Mouse (Mus musculus): Measurements from ENCODE around the gene Sos2. TPM values are rescaled to one million over a fixed set of nuclear protein-coding genes. Genes with fewer than 3 reads are reported as not detected.
A peak's percentile ranks its signal among the peaks of the same experiment; 100 is the strongest.
"Not testable (repeated sequence)": the region's sequence is repeated elsewhere in the genome, so short reads cannot be mapped to it uniquely, and the experiment has no call there.

The Sos2 gene
- total RNA-seq, 2 experiments from 2014 or later, result 35.2 to 37.4 TPM

DNA sequence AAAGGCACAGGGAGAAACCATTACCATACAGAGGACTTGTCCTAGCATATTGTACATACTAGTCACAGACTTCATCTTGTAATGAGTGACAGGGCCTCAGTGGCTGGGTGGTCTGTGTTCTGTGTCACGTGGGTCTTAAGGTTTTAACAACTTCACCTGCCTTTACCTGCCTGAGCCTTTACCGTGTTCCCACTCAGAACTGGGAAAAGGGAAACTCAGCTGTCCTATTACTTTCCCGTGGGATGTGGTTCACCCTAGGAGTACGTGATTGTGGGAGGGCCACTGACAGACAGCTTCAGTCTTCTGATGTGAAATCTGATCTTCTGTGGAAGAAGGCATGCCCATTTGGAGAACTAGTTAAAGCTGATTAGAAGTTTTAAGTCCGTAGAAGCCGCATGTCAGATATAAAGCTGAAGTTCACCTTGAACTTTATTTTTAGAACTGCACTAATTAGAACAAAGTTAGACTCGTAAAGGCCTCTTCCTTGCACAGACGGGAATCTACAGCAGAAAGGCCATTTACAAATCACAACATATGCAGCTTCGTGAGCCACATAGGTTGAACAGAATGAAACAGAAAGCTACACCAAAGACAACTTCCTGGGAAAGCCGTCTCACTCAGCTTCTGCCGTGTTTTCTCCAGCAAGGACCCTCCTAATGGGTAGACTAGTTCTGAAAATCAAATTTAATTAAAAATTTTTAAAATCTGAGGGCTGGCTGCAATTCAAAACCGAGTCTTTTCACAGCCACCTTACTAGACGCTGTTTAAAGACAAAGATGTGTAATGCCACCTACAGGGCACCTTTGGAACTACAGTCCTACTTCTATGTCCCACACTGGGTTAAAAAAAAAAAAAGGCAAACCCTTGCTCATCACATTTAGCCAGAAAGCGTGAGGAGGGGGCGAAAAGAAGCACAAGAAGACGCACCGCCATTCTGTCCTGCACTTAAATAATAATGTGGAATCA, 107.5 kb downstream of the Sos2 start:
- peak; percentile 57 to 92 for DNase-seq (ENCODE audit: low spot score in 2 of 2)

DNA sequence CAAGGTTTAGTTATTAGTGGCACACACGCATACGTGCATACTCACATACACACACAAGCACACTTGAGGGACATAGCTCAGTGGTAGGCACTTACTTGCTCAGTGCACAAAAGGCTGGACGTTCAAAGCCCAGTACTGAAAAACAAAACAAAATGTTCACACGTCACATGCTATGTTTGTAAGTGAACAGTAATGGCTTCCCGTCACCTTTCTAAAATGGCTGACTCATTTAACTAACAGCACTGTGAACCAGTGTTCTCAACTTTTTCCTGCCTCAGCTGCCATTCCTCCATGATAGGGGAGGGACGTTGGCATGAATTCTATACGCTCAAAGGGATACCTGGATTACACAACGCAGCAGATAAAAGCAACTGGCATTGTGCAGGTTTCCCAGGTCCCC, 108.4 kb downstream of the Sos2 start:
- DNase-seq (ENCODE audit: low spot score in 2 of 2), result no peak

DNA sequence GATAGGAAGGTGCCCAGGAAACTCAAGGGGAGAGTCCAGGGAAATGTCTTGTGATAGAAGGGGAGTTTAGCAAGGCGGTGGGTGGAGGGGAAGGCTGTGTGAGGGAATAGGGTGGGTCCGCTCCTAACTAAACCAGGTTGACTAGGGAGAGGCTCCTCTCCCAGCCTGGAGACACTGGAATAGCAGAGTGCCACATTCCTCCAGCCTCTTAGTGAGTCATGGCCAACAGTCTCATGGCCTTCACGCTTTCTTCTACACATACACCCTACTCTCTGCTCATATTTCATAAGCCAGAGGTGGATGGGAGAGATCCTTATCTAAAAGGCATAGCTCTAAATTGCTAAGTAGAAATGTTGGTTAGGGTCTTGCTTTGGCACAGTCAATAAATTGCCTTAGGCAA, 111.7 kb downstream of the Sos2 start:
- DNase-seq (ENCODE audit: low spot score in 2 of 2), result no peak

DNA sequence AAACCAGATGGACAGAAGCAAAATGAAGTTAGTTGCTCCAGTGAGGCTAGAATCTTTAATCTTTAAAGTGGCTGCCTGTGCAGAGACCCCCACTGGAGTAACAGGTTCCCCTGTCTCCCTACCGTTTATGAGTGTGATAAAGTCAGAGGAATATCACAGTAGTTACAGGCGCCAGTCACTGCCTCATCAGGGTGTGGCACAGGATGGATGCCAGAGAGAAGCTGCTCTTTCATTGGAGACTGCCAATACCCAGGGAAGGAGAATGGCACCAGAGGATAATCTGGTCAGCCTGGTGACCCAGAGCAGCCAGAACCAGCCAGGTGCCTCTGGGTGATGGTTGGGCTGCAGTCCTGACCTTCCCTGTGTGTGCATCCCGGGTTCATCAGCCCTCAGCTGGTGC, 113.4 kb downstream of the Sos2 start:
- no peak for DNase-seq (ENCODE audit: low spot score in 2 of 2)

DNA sequence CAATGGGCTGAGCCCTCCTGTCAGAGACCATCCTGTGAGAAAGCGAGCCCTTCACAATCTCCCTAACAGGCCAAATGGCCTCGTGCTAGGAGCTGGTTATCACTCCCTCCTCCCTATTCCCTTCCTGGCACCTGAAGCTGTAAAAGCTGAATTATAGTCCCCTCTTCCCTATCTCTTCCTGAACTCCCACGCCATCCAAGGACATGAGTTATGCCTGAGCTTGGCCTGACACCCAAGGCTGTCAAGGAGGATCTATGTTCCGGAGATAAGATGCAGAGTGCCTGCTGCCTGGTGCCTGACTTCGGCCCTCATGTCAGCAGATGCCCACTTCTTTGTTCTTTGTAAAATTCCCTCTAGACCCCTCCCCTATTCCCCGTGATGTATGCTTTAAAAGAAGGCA, 120.6 kb downstream of the Sos2 start:
- DNase-seq (ENCODE audit: low spot score in 2 of 2), result not testable (repeated sequence)

DNA sequence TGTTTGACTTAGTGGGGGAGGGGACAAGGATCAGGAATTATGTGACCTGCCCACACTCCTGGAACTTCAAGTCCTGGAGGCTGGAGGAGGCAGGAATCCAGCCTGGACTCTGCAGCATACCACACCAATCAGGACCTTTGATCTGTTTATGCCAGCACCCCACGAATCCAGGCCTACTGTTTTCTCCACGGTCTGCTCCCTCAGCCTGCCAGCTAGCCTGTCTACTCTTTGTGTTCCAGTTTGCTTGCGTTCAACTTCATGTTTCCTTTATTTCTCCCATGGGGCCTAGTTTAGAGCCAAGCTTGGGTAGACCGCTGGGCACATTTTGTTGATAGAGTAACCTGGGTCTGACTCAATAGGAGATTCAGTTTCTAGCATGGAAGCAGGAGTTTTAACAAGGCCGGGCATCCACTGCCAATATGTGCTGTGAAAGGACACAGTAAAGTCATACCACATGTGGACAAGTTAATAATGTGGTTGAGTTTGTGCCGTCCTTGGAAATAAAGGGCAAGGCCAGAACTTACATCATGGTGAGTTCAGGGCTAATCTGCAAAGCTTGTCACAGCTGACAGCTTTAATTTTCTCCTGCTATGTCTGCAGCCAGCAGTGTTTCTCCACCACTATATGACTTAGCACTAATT, 125.3 kb downstream of the Sos2 start:
- DNase-seq (ENCODE audit: low spot score in 2 of 2), result no peak

DNA sequence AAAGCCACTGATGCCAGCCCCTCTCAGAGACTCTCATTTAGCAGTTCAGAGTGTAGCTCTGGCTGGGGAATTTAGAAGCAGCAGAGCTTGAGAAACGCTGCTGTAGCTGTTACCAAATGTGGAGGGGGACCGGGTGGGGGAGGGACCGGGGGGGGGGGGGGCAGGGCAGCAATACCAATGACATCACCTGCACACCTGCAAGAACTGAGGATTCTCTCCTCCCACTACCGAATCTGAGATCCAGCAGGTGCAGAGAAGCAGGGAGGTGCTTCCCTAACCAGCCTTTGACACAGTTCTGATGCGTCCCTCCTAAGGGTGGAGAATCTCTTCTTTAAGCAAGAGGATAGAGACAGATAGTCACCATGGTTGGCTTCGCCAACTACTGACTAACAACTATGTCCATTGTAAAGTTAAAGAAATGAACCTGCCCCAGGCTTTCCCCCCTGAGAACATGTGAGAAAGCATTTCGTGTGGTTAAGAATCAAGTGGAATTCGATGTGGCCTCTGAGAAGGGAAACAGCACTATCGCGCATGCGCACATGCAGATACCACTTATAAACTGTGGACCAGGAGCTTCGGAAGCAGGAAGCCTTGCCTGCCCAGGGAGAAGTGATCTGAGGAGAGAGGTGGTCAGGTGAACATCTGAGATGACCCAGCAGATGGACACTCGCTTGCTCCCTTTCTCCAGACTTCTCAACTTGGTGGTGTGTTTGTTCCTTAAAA, 136.0 kb downstream of the Sos2 start:
- no peak for DNase-seq (ENCODE audit: low spot score in 2 of 2)

DNA sequence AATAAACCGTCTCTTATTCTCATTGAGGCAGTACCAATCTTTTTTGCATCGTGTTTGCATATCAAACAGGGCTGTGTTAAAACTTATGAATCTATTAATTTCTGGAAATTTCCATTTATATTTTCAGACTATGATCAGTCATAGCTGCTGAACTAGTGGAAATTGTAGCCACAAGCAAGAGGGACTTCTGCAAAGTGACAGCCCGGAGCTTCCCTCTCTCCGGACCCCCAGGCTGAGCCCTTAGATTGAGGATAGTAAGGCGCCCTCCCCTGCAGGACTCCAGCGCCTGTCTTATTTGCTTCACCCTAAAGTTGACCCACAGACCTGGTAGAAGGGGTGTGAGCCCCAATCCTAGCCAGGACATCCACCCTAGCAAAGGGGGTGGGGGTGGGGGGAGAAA, 136.7 kb downstream of the Sos2 start:
- DNase-seq (ENCODE audit: low spot score in 2 of 2), result no peak

DNA sequence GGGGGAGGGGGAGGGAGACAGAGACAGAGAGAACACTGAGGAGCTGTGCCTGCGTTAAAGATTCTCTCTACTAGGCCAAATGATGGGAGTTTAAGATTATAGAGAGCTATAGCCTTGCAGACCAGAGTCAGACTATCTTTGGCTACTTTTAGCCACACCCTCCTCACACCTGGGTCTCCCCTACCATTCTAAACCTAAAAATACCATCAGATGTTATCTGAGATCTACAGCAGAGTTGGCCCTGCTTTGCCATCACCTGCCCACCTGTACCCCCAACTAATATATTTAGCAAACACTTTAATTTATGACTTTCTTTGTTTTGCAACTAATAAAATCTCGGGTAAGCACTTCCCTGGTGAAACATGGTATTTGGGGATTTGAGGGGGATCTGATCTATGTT, 137.1 kb downstream of the Sos2 start:
- DNase-seq (ENCODE audit: low spot score in 2 of 2), result no peak

DNA sequence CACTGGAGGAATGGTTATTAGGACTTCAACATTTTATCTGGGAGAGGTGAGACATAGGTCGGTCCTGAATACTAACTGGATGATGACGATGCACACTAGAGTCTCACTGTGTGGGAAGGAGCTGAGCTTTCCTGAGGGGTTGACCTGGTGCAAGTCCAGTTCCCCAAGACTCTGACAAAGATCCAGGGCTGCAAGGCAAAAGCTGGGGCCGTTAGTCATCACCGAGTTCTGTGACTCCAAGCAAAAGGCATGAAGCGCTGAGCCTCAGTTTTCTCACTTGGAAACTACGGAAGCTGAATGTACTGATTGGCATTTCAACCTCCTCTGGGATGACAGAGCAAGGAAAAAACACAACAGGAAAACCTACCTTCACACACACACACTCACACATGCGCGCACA, 139.3 kb downstream of the Sos2 start:
- DNase-seq (ENCODE audit: low spot score in 2 of 2), result no peak

DNA sequence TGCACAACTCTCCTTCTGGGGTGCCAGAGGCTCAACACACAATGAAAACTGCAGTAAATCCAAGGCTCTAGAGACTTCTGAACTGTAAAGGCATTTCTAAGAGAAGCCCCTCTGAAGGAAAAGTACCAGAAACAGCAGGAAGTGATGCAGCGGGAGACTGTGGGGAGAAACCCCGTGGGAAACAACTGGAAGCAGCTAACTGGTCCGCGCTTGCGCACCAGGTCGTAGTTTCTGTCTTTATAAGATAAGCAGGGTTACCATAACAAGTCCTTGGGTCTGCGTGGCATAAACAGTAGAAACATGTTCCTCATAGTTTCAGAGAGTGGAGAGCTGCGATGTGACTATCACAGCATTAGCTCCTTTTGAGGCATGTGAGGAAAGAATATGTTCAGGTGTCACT, 140.0 kb downstream of the Sos2 start:
- DNase-seq (ENCODE audit: low spot score in 2 of 2), result no peak

DNA sequence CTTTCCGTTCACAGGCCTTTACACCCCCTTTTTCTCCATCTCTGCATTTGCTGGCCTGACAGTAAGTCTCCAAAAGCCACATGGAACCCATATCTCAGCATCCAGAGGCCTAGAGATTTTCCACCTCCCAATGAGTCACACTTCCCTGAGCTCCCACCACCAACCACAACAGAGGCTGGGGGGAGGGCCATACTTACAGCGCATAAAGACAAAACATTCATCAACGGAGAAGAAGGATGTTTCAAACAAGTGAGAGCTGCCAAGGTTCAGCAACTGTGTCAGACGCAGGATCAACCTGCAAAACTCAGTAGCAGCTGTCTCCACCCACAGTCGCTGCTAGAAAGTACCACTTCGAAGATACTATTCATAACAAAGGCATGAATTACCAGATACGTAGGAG, 142.3 kb downstream of the Sos2 start:
- DNase-seq (ENCODE audit: low spot score in 2 of 2), result peak in 1 of 2 experiments; percentile 40

DNA sequence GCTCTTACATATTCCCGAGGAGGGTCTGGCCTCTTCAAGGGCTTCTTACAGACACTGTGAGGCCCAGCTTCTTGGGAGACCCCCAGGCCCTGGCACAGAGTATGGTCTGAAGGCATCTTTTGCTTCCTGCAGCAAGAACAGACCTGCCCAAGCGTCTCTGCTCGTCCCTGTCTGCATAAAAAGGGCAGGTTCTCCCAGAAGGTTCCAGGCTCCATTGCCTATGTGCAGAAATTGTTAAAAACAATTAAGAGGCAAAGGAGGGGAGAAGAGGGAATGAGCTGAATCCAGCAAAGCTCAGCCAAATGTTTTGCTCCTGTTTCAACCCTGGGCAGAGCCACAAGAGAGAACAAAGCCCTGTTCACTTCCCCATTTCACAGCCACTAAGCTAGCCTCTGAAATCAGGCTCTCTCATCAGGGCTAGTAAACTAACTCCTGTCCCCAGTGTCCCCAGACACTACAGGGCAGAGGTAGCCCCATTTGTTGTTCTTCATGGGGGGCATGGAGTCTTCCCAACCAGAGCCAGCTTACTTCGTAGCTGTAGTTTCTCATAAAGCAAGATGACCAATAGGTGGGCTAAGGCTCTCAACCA, 143.2 kb downstream of the Sos2 start:
- DNase-seq (ENCODE audit: low spot score in 2 of 2), result no peak

DNA sequence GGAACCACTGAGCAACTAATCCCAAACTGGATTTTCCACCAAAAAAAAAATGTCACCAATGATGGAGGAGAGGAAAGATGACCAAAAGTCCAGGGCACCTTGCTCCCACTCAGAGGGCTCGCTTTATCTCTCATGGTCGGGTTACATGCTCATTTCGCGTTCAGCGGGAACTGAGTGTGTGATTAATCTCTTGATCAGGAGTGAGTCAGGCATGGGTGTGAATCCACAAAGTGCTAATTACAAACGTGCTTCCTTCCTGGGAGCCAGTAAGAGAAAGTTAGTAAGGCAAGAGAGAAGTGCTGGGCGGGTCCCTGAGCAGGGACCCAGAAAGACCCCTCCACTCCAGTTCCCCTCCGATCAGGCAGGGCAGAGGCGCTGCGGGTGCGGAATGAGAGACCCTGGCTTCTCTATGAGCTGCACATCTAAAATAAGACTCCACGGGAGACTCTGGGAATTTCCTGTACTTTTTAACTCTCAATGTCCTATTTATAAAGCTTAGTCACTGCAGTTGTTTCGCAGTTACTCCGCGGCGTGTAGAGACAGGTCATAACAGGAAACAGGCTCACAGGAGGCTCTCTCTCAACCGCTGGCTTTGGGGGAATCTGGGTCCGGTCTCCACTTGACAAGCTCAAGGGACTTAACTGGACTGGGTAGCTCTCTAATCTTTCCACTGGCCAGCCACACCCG, 143.8 kb downstream of the Sos2 start:
- DNase-seq (ENCODE audit: low spot score in 2 of 2), result no peak

DNA sequence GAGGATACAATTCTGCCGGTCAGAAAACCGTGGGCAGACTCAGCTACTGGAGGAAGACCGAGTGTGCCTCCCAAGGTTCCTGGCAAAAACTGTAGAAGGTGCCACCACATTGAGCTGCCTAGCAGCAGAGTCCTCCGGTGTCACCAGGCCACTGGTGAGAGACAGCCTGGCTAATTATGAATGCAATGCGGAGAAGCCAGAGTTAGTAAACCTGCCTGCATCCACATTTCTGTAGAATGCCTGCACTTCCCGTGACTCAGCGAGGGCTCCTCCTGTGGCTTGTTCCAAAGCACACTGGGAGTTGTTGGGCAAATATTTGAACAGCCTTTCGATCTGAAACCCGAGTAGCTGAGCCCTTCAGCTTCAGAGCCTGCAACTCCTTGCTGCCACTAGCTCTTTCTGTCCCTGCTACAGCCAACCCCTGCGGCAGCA, 144.4 kb downstream of the Sos2 start:
- peak in 1 of 2 experiments; percentile 22 for DNase-seq (ENCODE audit: low spot score in 2 of 2)

DNA sequence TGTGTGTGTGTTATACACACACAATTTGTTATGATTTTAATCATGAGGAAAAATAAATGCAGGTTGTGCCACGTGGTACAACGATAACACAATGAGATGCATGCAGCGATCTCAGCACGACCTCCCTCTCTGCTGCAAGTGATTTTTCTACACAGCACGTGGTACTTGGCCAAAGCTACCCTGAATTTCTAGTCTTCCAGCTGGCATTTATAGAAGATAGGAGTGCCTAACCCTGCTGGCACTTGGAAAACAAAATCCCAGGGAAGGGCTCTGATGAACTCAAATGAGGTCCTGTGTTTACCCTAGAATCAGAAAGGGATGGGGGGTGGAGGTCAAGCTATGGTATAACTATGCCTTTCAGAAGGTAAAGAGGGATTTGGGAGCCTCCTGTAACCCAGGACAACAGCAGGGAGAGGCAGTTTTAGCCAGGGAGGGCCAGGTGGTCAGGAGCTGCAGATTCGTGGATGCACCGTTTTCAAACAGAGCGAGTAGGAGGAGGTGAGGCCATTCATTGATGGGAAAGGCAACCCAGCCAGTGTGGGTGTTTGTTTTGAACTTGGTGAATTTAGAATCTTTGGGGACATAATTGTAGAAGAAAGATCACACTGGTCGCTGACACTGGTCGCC, 144.9 kb downstream of the Sos2 start:
- DNase-seq (ENCODE audit: low spot score in 2 of 2), result no peak
